Mouse (Mus musculus) ES-CJ7 (cell line): ENCODE data around the gene Tex21.

Experiments used
- DNase-seq: peaks from one replicate; pipeline ENCODE4 v3.0.0; 2011; ENCODE audit warnings: low read depth, low spot score

Tex21 gene

GRCm38 (mm10) chr12:76246646-76247045, at the start of gene Tex21:
TSS of gene Tex21 (minus strand) at chr12:76246746.
- no peak for DNase-seq

GRCm38 (mm10) chr12:76293192-76293591, 46.6 kb upstream of the Tex21 start:
- DNase-seq = peak; percentile 66

- peak; percentile 31 for DNase-seq
Observed at GRCm38 (mm10) chr12:76290271-76290670, 43.7 kb upstream of the Tex21 start.

- DNase-seq = no peak
Observed at GRCm38 (mm10) chr12:76289428-76289827, 42.9 kb upstream of the Tex21 start.

GRCm38 (mm10) chr12:76288494-76288893, 41.9 kb upstream of the Tex21 start:
- no peak for DNase-seq

- DNase-seq = no peak
Observed at GRCm38 (mm10) chr12:76287986-76288385, 41.4 kb upstream of the Tex21 start.

- DNase-seq = no peak
Observed at GRCm38 (mm10) chr12:76285418-76285817, 38.9 kb upstream of the Tex21 start.

GRCm38 (mm10) chr12:76282532-76283173, 36.1 kb upstream of the Tex21 start:
- no peak for DNase-seq

GRCm38 (mm10) chr12:76282132-76282531, 35.6 kb upstream of the Tex21 start:
- DNase-seq = peak; percentile 27

GRCm38 (mm10) chr12:76281111-76281660, 34.6 kb upstream of the Tex21 start:
- no peak for DNase-seq

- DNase-seq = no peak
Observed at GRCm38 (mm10) chr12:76280556-76280955, 34.0 kb upstream of the Tex21 start.

- DNase-seq = no peak
Observed at GRCm38 (mm10) chr12:76278209-76278608, 31.7 kb upstream of the Tex21 start.

GRCm38 (mm10) chr12:76272610-76273524, 26.3 kb upstream of the Tex21 start:
- DNase-seq = no peak

- DNase-seq = no peak
Observed at GRCm38 (mm10) chr12:76271516-76271915, 25.0 kb upstream of the Tex21 start.

- DNase-seq = no peak
Observed at GRCm38 (mm10) chr12:76269196-76269595, 22.6 kb upstream of the Tex21 start.

- DNase-seq = no peak
Observed at GRCm38 (mm10) chr12:76268686-76269085, 22.1 kb upstream of the Tex21 start.

GRCm38 (mm10) chr12:76266875-76267274, 20.3 kb upstream of the Tex21 start:
- DNase-seq = peak; percentile 88

GRCm38 (mm10) chr12:76265001-76265400, 18.5 kb upstream of the Tex21 start:
- no peak for DNase-seq

GRCm38 (mm10) chr12:76264325-76264965, 17.9 kb upstream of the Tex21 start:
- DNase-seq = no peak

- no peak for DNase-seq
Observed at GRCm38 (mm10) chr12:76263876-76264275, 17.3 kb upstream of the Tex21 start.

- no peak for DNase-seq
Observed at GRCm38 (mm10) chr12:76262918-76263317, 16.4 kb upstream of the Tex21 start.

GRCm38 (mm10) chr12:76261556-76261955, 15.0 kb upstream of the Tex21 start:
- DNase-seq = peak; percentile 42
